Mouse (Mus musculus): ENCODE measurements around the gene Olfr1100. TPM values are rescaled to one million over a fixed set of nuclear protein-coding genes. Genes with fewer than 3 reads are reported as not detected.

Olfr1100 gene
- polyA plus RNA-seq (2015; fragmentation: Nextera tagmentation; extraction: Ambion mirVana) = not detected in 2 replicates

GRCm38 (mm10) chr2:86979854-86980253 lies at the start of gene Olfr1100:
Gene Olfr1100 (minus strand): TSS chr2:86979954.

GRCm38 (mm10) chr2:87026980-87027379 lies 47.2 kb upstream of the Olfr1100 start, which contains the start of gene Olfr1104:
Gene Olfr1104 (minus strand): TSS chr2:87027080.

GRCm38 (mm10) chr2:86998098-86998497 lies 18.3 kb upstream of the Olfr1100 start, which contains the start of gene Olfr1102:
Gene Olfr1102 (plus strand): TSS chr2:86998398.

GRCm38 (mm10) chr2:86991121-86991520 lies 11.4 kb upstream of the Olfr1100 start, which contains the start of gene Olfr1101:
Gene Olfr1101 (minus strand): TSS chr2:86991221.

GRCm38 (mm10) chr2:86960593-86960992 lies 19.2 kb downstream of the Olfr1100 start, which contains the start of gene Olfr1099:
Gene Olfr1099 (minus strand): TSS chr2:86960693.

Other genes starting within 250 kb of the Olfr1100 start
- not detected in 2 replicates for gene Olfr1089, start 246.3 kb downstream of the Olfr1100 start, polyA plus RNA-seq (2015; fragmentation: Nextera tagmentation; extraction: Ambion mirVana)
- gene Olfr1090, start 221.0 kb downstream of the Olfr1100 start, polyA plus RNA-seq (2015; fragmentation: Nextera tagmentation; extraction: Ambion mirVana) = not detected in 2 replicates
- gene Olfr1093, start 197.5 kb downstream of the Olfr1100 start, polyA plus RNA-seq (2015; fragmentation: Nextera tagmentation; extraction: Ambion mirVana) = not detected in 2 replicates
- gene Olfr141, start 169.9 kb downstream of the Olfr1100 start, polyA plus RNA-seq (2015; fragmentation: Nextera tagmentation; extraction: Ambion mirVana) = not detected in 2 replicates
- not detected in 2 replicates for gene Olfr1094, start 155.3 kb downstream of the Olfr1100 start, polyA plus RNA-seq (2015; fragmentation: Nextera tagmentation; extraction: Ambion mirVana)
- not detected in 2 replicates for gene Olfr1095, start 128.3 kb downstream of the Olfr1100 start, polyA plus RNA-seq (2015; fragmentation: Nextera tagmentation; extraction: Ambion mirVana)
- not detected in 2 replicates for gene Gm13723, start 105.2 kb downstream of the Olfr1100 start, polyA plus RNA-seq (2015; fragmentation: Nextera tagmentation; extraction: Ambion mirVana)
- gene Olfr1097, start 87.7 kb downstream of the Olfr1100 start, polyA plus RNA-seq (2015; fragmentation: Nextera tagmentation; extraction: Ambion mirVana) = not detected in 2 replicates
- not detected in 2 replicates for gene Olfr1098, start 55.4 kb downstream of the Olfr1100 start, polyA plus RNA-seq (2015; fragmentation: Nextera tagmentation; extraction: Ambion mirVana)
- gene Olfr1099, start 19.3 kb downstream of the Olfr1100 start, polyA plus RNA-seq (2015; fragmentation: Nextera tagmentation; extraction: Ambion mirVana) = not detected in 2 replicates
- not detected in 2 replicates for gene Olfr1101, start 11.3 kb upstream of the Olfr1100 start, polyA plus RNA-seq (2015; fragmentation: Nextera tagmentation; extraction: Ambion mirVana)
- gene Olfr1102, start 18.4 kb upstream of the Olfr1100 start, polyA plus RNA-seq (2015; fragmentation: Nextera tagmentation; extraction: Ambion mirVana) = not detected in 2 replicates
- not detected in 2 replicates for gene Olfr1104, start 47.1 kb upstream of the Olfr1100 start, polyA plus RNA-seq (2015; fragmentation: Nextera tagmentation; extraction: Ambion mirVana)
- gene Olfr1105, start 56.6 kb upstream of the Olfr1100 start, polyA plus RNA-seq (2015; fragmentation: Nextera tagmentation; extraction: Ambion mirVana) = not detected in 2 replicates
- not detected in 2 replicates for gene Olfr1106, start 72.3 kb upstream of the Olfr1100 start, polyA plus RNA-seq (2015; fragmentation: Nextera tagmentation; extraction: Ambion mirVana)
- not detected in 2 replicates for gene Olfr1107, start 95.9 kb upstream of the Olfr1100 start, polyA plus RNA-seq (2015; fragmentation: Nextera tagmentation; extraction: Ambion mirVana)
- gene Olfr1109, start 116.1 kb upstream of the Olfr1100 start, polyA plus RNA-seq (2015; fragmentation: Nextera tagmentation; extraction: Ambion mirVana) = not detected in 2 replicates
- gene Olfr259, start 134.6 kb upstream of the Olfr1100 start, polyA plus RNA-seq (2015; fragmentation: Nextera tagmentation; extraction: Ambion mirVana) = not detected in 2 replicates
- not detected in 2 replicates for gene Olfr1110, start 160.3 kb upstream of the Olfr1100 start, polyA plus RNA-seq (2015; fragmentation: Nextera tagmentation; extraction: Ambion mirVana)
- not detected in 2 replicates for gene Olfr1111, start 172.7 kb upstream of the Olfr1100 start, polyA plus RNA-seq (2015; fragmentation: Nextera tagmentation; extraction: Ambion mirVana)
- gene Olfr1112, start 207.8 kb upstream of the Olfr1100 start, polyA plus RNA-seq (2015; fragmentation: Nextera tagmentation; extraction: Ambion mirVana) = not detected in 2 replicates
- not detected in 2 replicates for gene Olfr1113, start 229.0 kb upstream of the Olfr1100 start, polyA plus RNA-seq (2015; fragmentation: Nextera tagmentation; extraction: Ambion mirVana)

Data from spleen, postnatal 0 days (tissue).